Mouse (Mus musculus): ENCODE measurements at regions not wholly inside any gene's neighbourhood (a gene's known extent, or its start where the extent isn't known, plus 50 kb on each side); places are given as distances from the start of the nearest gene placed in this dataset.

GRCm38 (mm10) chr9:120654736-120655135 is 83.5 kb downstream of the Rpl14 start:
- Histone ChIP-seq H3K79me2 (ENCODE audit: control insufficient read depth, insufficient read depth) (no peaks in the 10 kb centered on the region), H3K4me3 (no peak overlapping the region), H3K4me2 (ENCODE audit: low read depth) (no peak overlapping the region), H3K27me3 (ENCODE audit: control insufficient read depth, insufficient read depth, insufficient read length) (no peaks in the 10 kb centered on the region), H3K36me3 (ENCODE audit: control insufficient read depth, insufficient read depth) (no peaks in the 10 kb centered on the region), H3ac (ENCODE audit: control insufficient read depth, insufficient read length) (no peak overlapping the region)
- TF ChIP-seq SRF (IDR thresholded peaks at IDR 0.05; ENCODE audit: control insufficient read depth, insufficient read length, low read depth) (no peak), REST (IDR thresholded peaks at IDR 0.05; ENCODE audit: insufficient read depth, insufficient read length) (no peak)

- Histone ChIP-seq H3K27me3 (ENCODE audit: control insufficient read depth, insufficient read depth, insufficient read length) (no peaks in the 10 kb centered on the region), H3ac (ENCODE audit: control insufficient read depth, insufficient read length) (no peak overlapping the region)
- no peak for TF ChIP-seq USF1 (IDR thresholded peaks at IDR 0.05; ENCODE audit: low read depth)
- no peak for TF ChIP-seq CEBPB (IDR thresholded peaks at IDR 0.05; ENCODE audit: insufficient read depth, poor library complexity, severe bottlenecking)
These were observed 85.7 kb downstream of the Rpl14 start for GRCm38 (mm10) chr9:120656976-120657375.

GRCm38 (mm10) chr9:120657786-120658185 is 86.5 kb downstream of the Rpl14 start:
- Histone ChIP-seq H3K4me2 (ENCODE audit: low read depth) (no peak overlapping the region), H3K79me2 (ENCODE audit: control insufficient read depth, insufficient read depth) (no peaks in the 10 kb centered on the region), H3K27me3 (ENCODE audit: control insufficient read depth, insufficient read depth, insufficient read length) (no peaks in the 10 kb centered on the region), H3K4me3 (no peak overlapping the region), H3K36me3 (ENCODE audit: control insufficient read depth, insufficient read depth) (no peaks in the 10 kb centered on the region), H3ac (ENCODE audit: control insufficient read depth, insufficient read length) (no peak overlapping the region)
- peak in 1 of 3 experiments; percentile 4 for TF ChIP-seq MYOD1 (IDR thresholded peaks at IDR 0.05; ENCODE audit: control insufficient read depth in 1 of 3, insufficient read length in 2 of 3, low read depth in 2 of 3)
- no peak for TF ChIP-seq MYOG (IDR thresholded peaks at IDR 0.05; ENCODE audit: control insufficient read depth in 1 of 3, insufficient read depth in 1 of 3, insufficient read length in 2 of 3, low read depth in 2 of 3)

More at GRCm38 (mm10) chr9:120656976-120657375, 85.7 kb downstream of the Rpl14 start:
- no peaks in the 10 kb centered on the region for H3K79me2 ChIP-seq (ENCODE audit: control insufficient read depth, insufficient read depth)
- H3K4me2 ChIP-seq (ENCODE audit: low read depth), result no peak overlapping the region
- H3K36me3 ChIP-seq (ENCODE audit: control insufficient read depth, insufficient read depth), result no peaks in the 10 kb centered on the region
- no peak overlapping the region for H3K4me3 ChIP-seq

GRCm38 (mm10) chr9:120658576-120658975 is 87.3 kb downstream of the Rpl14 start:
- Histone ChIP-seq H3ac (ENCODE audit: control insufficient read depth, insufficient read length) (no peak overlapping the region), H3K79me2 (ENCODE audit: control insufficient read depth, insufficient read depth) (no peaks in the 10 kb centered on the region), H3K27me3 (ENCODE audit: control insufficient read depth, insufficient read depth, insufficient read length) (no peaks in the 10 kb centered on the region), H3K4me2 (ENCODE audit: low read depth) (no peak overlapping the region), H3K36me3 (ENCODE audit: control insufficient read depth, insufficient read depth) (no peaks in the 10 kb centered on the region), H3K4me3 (no peak overlapping the region)
- TF ChIP-seq SRF (IDR thresholded peaks at IDR 0.05; ENCODE audit: control insufficient read depth, insufficient read length, low read depth) (no peak), MAX (IDR thresholded peaks at IDR 0.05; ENCODE audit: low read depth) (no peak), REST (IDR thresholded peaks at IDR 0.05; ENCODE audit: insufficient read depth, insufficient read length) (no peak), MYOD1 (IDR thresholded peaks at IDR 0.05; ENCODE audit: control insufficient read depth in 1 of 3, insufficient read length in 2 of 3, low read depth in 2 of 3) (no peak), POLR2A (IDR thresholded peaks at IDR 0.05; ENCODE audit: insufficient read length, low read depth) (no peak), POLR2AphosphoS2 (IDR thresholded peaks at IDR 0.05; ENCODE audit: insufficient read length, low read depth) (no peak), TCF3 (IDR thresholded peaks at IDR 0.05; ENCODE audit: insufficient read length, low read depth) (no peak), E2F4 (IDR thresholded peaks at IDR 0.05; ENCODE audit: insufficient read depth) (no peak), CEBPB (IDR thresholded peaks at IDR 0.05; ENCODE audit: insufficient read depth, poor library complexity, severe bottlenecking) (no peak), USF1 (IDR thresholded peaks at IDR 0.05; ENCODE audit: low read depth) (no peak), MYOG (IDR thresholded peaks at IDR 0.05; ENCODE audit: control insufficient read depth in 1 of 3, insufficient read depth in 1 of 3, insufficient read length in 2 of 3, low read depth in 2 of 3) (no peak), TCF12 (IDR thresholded peaks at IDR 0.05; ENCODE audit: insufficient read depth, poor library complexity, severe bottlenecking) (no peak)

GRCm38 (mm10) chr9:120661226-120661625 is 90.0 kb downstream of the Rpl14 start:
- Histone ChIP-seq H3K36me3 (ENCODE audit: control insufficient read depth, insufficient read depth) (no peaks in the 10 kb centered on the region), H3K4me3 (no peak overlapping the region), H3K27me3 (ENCODE audit: control insufficient read depth, insufficient read depth, insufficient read length) (no peaks in the 10 kb centered on the region), H3ac (ENCODE audit: control insufficient read depth, insufficient read length) (no peak overlapping the region), H3K4me2 (ENCODE audit: low read depth) (no peak overlapping the region), H3K79me2 (ENCODE audit: control insufficient read depth, insufficient read depth) (no peaks in the 10 kb centered on the region)
- no peak for TF ChIP-seq USF1 (IDR thresholded peaks at IDR 0.05; ENCODE audit: low read depth)
- TF ChIP-seq POLR2AphosphoS2 (IDR thresholded peaks at IDR 0.05; ENCODE audit: insufficient read length, low read depth), result no peak
- no peak for TF ChIP-seq REST (IDR thresholded peaks at IDR 0.05; ENCODE audit: insufficient read depth, insufficient read length)
- no peak for TF ChIP-seq CEBPB (IDR thresholded peaks at IDR 0.05; ENCODE audit: insufficient read depth, poor library complexity, severe bottlenecking)
- TF ChIP-seq E2F4 (IDR thresholded peaks at IDR 0.05; ENCODE audit: insufficient read depth), result no peak
- TF ChIP-seq MAX (IDR thresholded peaks at IDR 0.05; ENCODE audit: low read depth), result no peak
- no peak for TF ChIP-seq POLR2A (IDR thresholded peaks at IDR 0.05; ENCODE audit: insufficient read length, low read depth)

GRCm38 (mm10) chr9:120661641-120662227 is 90.5 kb downstream of the Rpl14 start:
- H3K27me3 ChIP-seq (ENCODE audit: control insufficient read depth, insufficient read depth, insufficient read length), result no peaks in the 10 kb centered on the region
- no peaks in the 10 kb centered on the region for H3K79me2 ChIP-seq (ENCODE audit: control insufficient read depth, insufficient read depth)
- no peak overlapping the region for H3K4me3 ChIP-seq
- H3K4me2 ChIP-seq (ENCODE audit: low read depth), result no peak overlapping the region
- TF ChIP-seq MAX (IDR thresholded peaks at IDR 0.05; ENCODE audit: low read depth) (no peak), CEBPB (IDR thresholded peaks at IDR 0.05; ENCODE audit: insufficient read depth, poor library complexity, severe bottlenecking) (no peak), USF1 (IDR thresholded peaks at IDR 0.05; ENCODE audit: low read depth) (peak; percentile 54), MYOG (IDR thresholded peaks at IDR 0.05; ENCODE audit: control insufficient read depth in 1 of 3, insufficient read depth in 1 of 3, insufficient read length in 2 of 3, low read depth in 2 of 3) (no peak), TCF12 (IDR thresholded peaks at IDR 0.05; ENCODE audit: insufficient read depth, poor library complexity, severe bottlenecking) (no peak), E2F4 (IDR thresholded peaks at IDR 0.05; ENCODE audit: insufficient read depth) (no peak), SRF (IDR thresholded peaks at IDR 0.05; ENCODE audit: control insufficient read depth, insufficient read length, low read depth) (no peak), POLR2AphosphoS2 (IDR thresholded peaks at IDR 0.05; ENCODE audit: insufficient read length, low read depth) (no peak)
- no peak overlapping the region for H3ac ChIP-seq (ENCODE audit: control insufficient read depth, insufficient read length)
- no peaks in the 10 kb centered on the region for H3K36me3 ChIP-seq (ENCODE audit: control insufficient read depth, insufficient read depth)
